Mouse (Mus musculus) embryo, embryonic 9.5 days (tissue): ENCODE results near the gene Ube2s.
"Not testable (repeated sequence)": the region's sequence is repeated elsewhere in the genome, so short reads cannot be mapped to it uniquely, and the experiment has no call there.

Experiments
- DNase-seq: peaks from one replicate; pipeline ENCODE4 v3.0.0-alpha.2; 2017; ENCODE audit errors: extremely low spot score

Gene Ube2s

GRCm38 (mm10) chr7:4812303-4813104 lies at the start of gene Ube2s:
Gene Ube2s, minus strand, starts transcription at chr7:4812590.
- DNase-seq = peak; percentile 99

- not testable (repeated sequence) for DNase-seq
Measured at GRCm38 (mm10) chr7:4860926-4861325, 48.5 kb upstream of the Ube2s start.

DNA sequence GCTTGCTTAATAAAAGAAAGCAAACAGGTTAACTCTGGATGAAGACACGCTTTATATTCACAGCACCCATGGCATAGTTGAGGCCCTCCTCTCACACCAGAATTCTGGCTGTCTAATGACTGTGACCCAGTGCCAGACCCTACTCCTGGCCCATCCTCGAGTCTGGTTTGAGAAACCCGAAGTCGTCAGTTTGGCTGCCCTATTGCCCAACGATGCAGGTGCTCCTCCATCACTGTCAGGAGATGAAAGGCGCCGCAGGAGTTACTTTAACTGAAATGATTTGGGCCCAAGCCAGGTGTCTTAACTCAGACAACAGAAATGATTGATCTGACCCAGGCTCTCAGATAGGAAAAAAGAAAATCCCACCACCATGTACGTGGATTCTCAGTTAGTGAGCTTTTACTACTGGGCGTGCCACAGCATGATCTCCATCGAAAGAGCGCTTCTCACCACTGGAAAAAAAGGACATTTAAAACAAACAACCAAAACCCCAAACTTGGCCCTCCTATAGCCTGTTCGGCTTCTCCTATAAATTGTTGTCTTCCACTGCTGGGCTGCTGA lies 47.1 kb upstream of the Ube2s start:
- DNase-seq = no peak

- no peak for DNase-seq
Measured at GRCm38 (mm10) chr7:4857321-4857720, 44.9 kb upstream of the Ube2s start.

DNA sequence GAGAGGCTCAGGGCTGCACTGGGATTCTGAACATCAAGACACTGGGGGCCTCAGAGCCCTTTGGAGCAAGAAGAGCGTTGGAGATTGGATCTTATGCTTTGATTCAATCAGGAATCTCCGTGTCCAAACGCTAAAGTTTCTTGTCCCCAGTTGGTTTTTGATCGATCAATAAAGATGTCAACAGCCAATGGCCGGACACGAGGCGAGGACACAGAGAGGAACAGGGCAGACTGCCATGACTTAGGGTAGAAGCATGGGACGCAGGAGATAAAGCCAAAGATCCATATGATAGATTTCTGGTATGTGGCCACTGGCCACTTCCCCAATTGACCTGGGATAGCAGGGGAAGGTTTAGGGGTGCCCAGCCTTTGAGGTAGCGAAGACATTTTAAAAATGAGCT lies 44.1 kb upstream of the Ube2s start:
- no peak for DNase-seq

DNA sequence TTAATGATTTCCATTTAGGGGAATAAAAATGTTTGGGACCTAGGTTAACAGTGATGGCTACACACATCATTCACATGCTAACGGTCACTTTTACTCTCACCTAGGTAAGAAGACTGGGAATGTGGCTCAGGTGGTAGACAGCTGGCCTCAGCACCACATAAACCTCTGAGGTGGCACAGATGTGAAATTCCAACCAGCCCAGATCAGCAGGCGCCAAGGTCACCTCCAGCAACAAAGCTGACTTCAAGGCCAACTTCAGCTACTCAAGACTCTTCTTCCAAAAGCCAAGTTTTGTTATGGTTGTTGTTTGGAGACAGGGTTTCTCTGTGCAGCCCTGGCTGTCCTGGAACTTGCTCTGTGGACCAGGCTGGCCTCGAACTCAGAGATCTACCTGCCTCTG lies 41.2 kb upstream of the Ube2s start:
- DNase-seq = no peak

DNA sequence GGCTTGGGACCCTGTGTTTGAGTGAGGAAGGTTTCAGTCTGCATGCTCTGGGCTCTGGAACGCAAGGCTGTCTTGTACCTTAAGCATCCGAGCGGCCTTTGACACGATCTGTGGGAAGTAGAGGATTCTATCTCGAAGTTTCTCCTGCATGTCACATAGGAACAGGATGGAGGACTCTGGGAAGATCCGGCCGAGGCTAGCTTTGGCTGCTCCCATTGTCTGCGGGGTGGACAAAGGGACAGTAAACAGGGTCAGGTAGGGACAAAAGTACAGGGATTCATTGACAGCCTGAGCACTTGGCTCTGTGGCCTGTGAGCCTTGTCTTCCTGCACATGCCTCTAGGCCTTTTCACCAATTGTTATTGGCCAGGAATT lies 38.9 kb upstream of the Ube2s start:
- no peak for DNase-seq

DNA sequence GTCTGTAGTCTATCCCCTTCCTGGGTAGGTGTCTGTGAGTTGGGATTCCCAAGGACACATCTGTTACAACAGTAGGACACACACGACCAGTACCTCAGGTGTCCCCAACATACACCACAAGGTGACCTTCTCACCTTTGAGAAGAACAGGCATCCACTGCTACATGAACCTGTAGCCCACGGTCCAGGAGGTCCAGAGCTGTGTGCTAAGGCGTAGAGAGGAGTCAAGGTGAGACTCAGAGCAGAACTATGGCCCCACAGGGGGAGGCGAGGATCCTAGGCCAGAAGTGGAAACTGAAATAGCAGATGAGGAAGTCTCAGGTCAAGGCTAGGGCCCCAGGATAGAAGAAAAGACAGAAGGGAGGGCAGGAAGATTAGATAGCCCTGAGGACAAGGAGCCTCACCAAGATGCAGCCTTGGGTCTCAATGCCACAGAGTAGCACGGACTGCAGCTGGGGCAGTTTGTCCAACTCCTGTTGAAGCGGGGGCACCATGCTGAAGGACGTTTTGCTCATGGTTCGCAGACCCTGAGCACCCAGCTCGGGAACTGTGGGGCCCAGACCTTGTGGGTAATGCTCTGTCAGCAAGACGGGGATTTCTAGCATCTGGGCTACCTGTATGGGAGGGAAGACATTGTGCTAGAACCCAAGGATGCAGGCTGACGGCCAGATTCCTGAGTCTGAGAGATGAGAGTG lies 38.4 kb upstream of the Ube2s start:
- no peak for DNase-seq

- DNase-seq = no peak
Measured at GRCm38 (mm10) chr7:4849372-4849771, 37.0 kb upstream of the Ube2s start.

DNA sequence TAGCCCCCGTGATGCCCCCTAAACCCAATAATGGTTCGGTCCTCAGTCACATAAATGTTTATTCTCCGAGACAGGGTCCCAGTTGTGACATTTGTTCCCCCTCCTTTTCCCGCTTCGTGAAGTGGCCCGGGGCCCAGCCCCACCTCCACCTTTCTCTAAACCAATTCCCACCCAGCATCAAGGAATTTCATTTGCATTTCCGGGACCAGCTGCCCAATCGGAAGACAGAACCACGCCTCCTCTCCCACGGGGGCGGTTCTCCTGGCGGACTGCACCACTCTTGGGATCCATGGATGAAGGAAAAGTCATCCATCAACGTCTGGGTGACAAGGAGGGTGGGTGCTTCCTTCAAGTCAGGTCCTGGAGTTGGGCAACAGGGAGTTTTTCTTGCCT lies 32.5 kb upstream of the Ube2s start:
- peak; percentile 91 for DNase-seq

- DNase-seq = no peak
Measured at GRCm38 (mm10) chr7:4844245-4844916, 32.0 kb upstream of the Ube2s start, which contains the start of gene Shisa7. Gene Shisa7, minus strand, starts transcription at chr7:4844696.

DNA sequence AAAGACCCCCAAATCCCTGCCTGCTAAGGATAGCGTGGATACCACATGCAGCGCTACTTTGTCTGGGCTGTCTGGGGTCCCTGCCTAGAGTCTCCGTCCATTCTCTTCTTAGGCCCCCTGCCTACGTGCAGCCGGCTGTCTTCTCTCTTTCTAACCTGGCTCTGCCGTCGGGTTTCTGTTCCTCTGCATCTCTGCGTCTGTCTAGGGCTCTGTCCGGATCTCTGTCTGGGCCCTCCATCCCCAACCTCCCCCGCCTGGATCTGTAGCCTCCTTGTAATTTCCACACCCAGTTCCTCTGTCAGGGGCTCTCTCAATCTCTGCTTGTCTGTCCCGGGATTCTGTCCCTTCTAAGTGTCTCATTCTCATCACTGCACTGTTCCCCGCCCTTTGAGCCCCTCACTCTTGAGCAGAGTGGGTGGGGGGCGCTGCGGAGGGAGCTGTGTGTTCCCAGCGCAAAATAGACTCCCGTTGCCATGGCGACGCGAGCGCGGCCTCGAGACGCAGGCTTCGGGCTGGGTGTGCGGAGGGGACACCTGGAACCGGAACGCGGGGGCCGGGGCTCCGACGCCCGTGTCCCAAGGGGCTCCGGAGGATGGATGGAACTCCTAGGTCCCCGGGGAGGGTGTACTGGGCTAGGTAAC lies 31.3 kb upstream of the Ube2s start:
- peak; percentile 59 for DNase-seq

DNA sequence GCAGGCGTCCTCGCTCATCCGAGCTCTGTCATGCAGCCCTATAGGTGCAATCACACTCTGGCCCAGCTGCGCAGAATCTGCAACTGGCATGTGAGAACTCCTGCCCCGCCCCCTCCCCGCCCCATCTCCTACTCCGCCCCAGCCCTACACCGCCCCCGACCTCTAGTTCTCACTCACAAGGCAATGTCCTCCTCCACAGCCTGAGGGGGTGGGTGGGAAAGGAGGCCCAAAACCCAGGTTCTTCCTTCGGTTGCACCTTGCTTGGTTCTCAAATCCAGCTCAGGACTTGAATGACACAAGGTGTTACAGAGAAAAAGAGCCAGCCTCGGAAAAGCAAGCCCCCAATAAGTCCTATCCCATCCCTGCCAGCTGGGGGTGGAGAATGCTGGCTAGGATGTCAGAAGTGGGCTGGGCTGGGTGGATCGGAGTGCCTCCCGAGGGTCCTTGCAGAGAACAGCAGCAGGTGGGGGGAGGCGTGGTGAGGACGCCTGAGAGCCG lies 30.3 kb upstream of the Ube2s start:
- peak; percentile 53 for DNase-seq

GRCm38 (mm10) chr7:4842077-4842476 lies 29.7 kb upstream of the Ube2s start:
- DNase-seq = no peak

DNA sequence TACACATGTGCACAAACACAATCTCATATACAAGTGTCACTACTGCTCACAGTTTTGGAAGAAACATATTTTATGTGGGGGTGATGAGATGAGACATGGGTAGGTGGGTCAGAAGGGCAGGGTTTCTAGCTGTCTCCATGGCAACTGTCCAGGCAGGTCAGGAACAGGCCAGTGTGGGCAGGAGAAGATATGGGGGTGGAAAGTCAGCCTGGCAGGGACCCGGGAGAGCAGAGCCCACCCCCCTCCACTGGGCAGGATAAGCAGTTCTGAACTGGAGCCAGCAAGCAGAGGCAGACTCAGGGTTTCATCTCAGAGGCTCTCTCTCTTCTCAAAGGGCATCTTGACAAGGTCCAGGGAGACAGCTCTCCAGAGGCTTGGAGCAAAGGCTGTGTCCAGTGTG lies 25.2 kb upstream of the Ube2s start:
- no peak for DNase-seq

DNA sequence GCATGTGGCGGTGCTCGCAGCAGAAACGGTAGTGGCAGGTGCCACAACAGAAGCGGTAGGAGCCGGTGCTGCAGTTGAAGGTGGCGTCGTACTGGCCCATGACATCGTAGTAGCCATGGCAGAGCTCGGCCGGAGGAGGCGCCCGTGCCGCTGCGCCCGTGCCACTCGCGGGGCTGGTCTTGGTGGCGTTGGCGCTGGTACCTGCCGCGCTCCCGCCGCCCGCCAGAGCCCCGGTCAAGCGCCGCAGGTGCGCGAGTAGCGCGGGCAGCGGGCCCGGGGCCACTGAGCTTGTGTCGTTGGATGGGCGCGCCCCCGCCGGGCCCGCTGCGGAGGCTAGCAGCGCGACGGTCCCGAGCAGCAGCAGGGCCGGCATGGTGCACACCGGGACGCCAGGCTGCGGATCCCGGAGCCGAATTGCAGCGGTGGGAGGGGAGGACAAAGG lies 24.0 kb upstream of the Ube2s start:
- DNase-seq = peak; percentile 61

DNA sequence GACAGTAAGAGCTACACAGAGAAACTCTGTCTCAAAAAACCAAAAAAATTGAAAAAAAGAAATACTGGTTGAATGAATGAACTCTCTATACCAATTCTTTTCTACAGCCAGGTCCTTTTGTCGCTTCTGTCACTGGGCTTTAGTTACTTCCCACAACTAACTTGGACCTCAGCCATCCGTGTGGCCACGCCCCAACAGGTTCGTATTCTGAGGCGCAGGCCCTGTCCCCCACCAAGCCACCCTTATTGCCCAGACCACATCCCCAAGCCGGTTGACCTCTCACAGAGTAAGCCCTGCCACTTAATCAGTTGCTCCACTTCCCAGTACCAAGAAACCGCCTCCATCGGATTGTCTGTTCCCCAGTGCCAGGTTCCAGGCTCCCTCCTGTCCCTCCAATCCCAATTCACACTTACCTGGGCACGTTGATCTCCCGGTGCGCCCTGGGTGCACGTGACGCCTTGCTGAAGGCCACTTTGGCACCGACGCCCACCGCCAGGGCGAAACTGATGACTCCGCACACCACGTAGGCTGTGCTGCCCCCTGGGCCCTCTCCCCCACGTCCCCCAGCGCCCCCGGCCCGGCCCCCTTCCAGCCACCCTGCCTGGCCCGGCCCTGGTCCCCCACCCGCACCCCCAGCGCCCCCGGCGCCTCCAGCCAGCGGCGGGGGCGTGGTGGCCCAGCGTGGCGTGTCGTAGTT lies 23.4 kb upstream of the Ube2s start:
- DNase-seq = no peak

DNA sequence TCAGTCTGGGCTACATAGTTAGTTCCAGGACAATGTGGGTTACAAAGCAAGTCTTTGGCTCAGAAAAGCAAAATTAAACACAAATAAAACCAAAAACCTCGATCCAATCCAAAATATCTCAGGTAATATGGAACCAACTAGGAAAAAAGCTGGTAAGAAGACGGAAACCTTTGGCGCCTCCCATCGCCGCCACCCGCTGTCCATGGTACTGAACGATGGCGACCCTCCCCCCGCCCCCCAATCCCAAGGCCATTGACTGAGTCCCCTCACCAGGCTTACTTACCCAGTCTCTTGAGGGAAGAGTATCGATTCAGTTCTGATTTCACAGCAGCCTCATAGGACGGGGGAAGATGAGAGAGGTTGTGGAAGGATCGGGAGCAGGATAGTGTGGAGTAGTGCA lies 18.1 kb upstream of the Ube2s start:
- DNase-seq = no peak

- DNase-seq = no peak
Measured at GRCm38 (mm10) chr7:4825365-4825764, 13.0 kb upstream of the Ube2s start.

GRCm38 (mm10) chr7:4822162-4822907 lies 9.9 kb upstream of the Ube2s start:
- DNase-seq = no peak
